Mouse (Mus musculus): ENCODE results near the gene Prkar2b. TPM values are rescaled to one million over a fixed set of nuclear protein-coding genes. Genes with fewer than 3 reads are reported as not detected.

Gene Prkar2b
- total RNA-seq, 4 experiments from 2014 or later = 69.7 to 77.9 (median 77.6) TPM

DNA sequence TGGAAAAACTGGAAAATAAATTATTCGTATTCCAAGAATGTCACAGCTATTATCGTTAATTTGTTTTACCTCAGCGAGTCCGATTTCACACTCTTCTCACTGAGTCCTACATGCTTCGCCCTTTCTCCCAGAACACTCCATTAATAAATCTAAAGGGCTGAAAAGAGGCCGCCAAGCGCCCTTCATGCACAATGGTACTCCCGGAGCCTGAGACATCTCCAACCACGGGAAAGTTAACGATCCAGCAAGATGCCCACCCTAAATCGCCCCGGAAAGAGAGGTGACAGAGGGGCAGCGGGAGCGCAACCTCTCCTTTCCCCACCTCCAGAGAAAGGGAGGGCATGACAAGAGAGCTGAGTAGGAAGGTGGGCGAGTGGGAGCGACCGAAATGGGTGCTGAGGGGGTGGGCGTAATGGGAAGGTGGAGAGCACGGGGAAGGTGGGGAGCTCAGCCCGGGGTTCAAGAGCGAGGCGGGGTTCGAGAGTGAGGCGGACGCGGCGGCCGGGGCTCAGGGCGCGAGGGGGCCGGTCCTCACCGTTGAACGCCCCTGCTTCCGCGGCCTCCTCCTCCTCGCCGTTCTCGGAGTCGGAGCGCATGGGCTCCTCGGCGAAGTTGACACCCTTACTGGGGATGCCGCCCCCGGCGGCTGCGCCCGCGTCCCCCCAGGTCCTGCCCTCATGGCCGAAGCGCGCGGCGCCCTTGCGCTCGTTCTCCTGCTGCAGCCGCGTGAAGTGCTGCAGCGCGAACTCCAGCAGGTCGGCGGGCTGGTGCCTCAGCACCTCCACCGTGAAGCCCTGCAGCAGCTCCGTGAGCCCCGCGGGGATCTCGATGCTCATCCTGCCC is 628 bp downstream of the Prkar2b start:
- peak; percentile 36 to 48 for DNase-seq (ENCODE audit: low spot score in 2 of 2)

- DNase-seq (ENCODE audit: low spot score in 2 of 2) = peak in 1 of 2 experiments; percentile 23
Observed at GRCm38 (mm10) chr12:32059707-32060106, 1.4 kb downstream of the Prkar2b start.

- DNase-seq (ENCODE audit: low spot score in 2 of 2) = no peak
Observed at GRCm38 (mm10) chr12:32059135-32059534, 2.0 kb downstream of the Prkar2b start.

GRCm38 (mm10) chr12:32057461-32058199 is 3.5 kb downstream of the Prkar2b start:
- no peak for DNase-seq (ENCODE audit: low spot score in 2 of 2)

DNA sequence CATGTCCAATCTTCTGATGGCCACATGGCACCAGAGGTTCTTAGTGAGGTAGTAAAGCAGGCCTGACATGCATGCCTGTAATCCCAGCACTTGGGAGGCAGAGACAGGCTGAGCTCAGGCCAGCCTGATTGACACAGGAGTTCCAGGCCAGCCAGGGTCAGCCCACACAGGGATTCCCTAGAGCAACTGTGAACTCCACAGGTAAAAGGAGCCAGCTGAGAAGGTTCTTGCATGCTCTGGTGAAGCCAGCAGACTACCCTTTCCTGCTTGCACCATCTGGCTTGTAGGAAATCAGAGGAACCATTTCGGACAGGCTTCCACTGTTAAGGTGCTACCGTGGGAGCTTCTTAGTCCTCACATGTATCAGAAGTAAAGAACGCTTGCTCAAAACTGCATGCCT is 5.3 kb downstream of the Prkar2b start:
- no peak for DNase-seq (ENCODE audit: low spot score in 2 of 2)

DNA sequence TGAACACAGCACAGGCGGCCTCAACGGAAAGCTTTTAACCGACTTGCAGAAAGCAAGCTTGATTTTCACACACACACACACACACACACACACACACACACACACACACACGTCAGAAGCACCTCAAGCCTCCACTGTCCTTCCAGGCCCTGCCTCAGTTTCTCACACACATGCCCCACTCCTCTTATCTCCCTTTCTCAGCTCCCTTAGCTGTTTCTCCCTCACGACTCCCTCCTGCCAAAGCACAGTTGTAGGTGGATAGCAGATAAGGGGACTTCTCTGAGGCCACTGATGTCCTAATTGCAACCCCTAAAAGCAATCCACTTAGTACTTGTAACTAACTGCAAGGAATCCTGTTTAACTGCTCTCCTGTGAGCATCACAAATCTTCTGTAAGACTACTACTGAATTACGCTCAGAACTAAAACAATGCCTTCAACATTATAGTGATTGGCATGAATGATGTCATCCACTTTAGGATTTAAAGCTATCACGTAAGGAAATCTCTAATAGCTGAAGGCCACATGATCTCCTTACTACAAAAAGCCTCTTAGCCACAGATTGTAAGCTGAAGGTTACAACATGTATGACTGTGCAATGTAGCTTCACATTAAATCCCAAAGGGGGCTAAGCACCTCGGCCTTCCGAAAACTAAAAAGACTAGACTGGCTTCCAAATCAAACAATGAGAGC is 6.5 kb downstream of the Prkar2b start:
- no peak for DNase-seq (ENCODE audit: low spot score in 2 of 2)

DNA sequence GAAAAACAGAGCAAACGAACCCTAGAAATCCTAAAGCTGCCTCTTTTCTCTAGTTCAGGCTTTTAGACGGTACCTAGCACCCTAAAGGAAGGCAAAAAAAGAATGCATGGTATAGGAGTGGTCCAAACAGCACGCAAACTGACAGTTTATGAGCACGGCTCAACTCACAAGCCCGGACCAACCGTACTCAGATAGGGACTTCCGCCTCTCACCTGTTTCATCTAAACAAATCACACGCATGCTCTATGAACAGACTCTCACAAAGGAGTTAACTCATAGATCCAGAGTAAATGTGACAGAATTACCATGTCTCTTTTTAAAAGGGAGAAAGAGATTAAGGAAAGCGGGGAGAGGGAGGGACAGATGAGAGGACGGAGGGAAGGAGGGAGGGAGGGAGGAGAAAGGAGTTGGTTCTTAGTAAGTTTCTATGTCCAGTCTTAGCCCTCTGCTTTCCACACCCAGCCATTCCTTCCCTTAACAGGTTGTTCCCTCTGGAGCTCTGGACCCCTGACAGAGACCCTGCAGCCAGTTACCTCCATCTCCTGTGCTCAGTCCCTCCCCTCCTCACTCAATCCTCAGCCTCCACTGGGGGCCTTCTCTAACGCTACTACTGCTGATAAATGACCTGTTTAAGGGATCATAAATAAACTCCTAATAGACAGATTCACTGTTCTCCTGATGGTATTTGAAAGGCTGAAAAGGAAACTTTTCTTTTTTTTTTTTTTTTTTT is 7.3 kb downstream of the Prkar2b start:
- DNase-seq (ENCODE audit: low spot score in 2 of 2) = no peak

DNA sequence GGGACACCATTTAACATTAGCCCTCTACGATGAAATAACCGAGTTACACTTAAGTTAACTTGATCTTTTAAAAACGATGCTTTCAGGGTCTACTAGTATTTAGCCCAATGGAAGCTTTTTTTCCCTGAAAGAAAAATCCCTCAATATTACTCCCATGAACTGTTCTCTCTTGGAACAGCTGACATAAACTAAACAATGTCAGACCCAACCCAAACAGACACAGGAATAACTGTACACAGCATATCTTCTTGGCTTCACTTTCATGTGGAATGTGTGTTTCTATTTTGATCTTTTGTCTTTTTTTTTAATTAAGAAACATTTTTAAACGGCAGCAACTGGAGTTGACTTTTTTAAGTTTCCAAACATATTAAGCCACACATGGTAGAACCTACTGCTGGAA is 8.2 kb downstream of the Prkar2b start:
- DNase-seq (ENCODE audit: low spot score in 2 of 2) = no peak

DNA sequence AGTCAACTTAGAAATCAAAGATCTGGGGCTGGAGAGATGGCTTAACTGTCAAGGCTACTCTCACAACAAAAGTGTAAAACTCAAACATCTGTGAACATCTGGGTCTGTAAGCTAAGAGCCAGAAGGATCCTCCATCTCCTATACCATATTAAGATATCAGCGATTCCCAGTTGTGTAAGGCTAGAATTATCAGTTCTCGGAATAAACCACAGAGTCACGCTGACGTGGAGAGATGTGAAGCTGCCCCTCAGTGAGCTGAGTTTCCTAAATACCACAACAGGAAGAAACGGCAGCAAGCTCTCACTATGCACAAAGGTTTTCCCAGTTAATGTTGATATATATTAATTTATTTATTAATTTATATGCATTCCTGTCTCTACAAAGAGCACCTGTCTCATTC is 10.9 kb downstream of the Prkar2b start:
- DNase-seq (ENCODE audit: low spot score in 2 of 2) = no peak

GRCm38 (mm10) chr12:32045566-32046330 is 15.3 kb downstream of the Prkar2b start:
- no peak for DNase-seq (ENCODE audit: low spot score in 2 of 2)

GRCm38 (mm10) chr12:32044487-32045134 is 16.5 kb downstream of the Prkar2b start:
- DNase-seq (ENCODE audit: low spot score in 2 of 2) = no peak

GRCm38 (mm10) chr12:32033536-32033935 is 27.6 kb downstream of the Prkar2b start:
- DNase-seq (ENCODE audit: low spot score in 2 of 2) = no peak

GRCm38 (mm10) chr12:32032917-32033316 is 28.2 kb downstream of the Prkar2b start:
- DNase-seq (ENCODE audit: low spot score in 2 of 2) = no peak

GRCm38 (mm10) chr12:32018376-32018750 is 42.7 kb downstream of the Prkar2b start:
- DNase-seq (ENCODE audit: low spot score in 2 of 2) = no peak

DNA sequence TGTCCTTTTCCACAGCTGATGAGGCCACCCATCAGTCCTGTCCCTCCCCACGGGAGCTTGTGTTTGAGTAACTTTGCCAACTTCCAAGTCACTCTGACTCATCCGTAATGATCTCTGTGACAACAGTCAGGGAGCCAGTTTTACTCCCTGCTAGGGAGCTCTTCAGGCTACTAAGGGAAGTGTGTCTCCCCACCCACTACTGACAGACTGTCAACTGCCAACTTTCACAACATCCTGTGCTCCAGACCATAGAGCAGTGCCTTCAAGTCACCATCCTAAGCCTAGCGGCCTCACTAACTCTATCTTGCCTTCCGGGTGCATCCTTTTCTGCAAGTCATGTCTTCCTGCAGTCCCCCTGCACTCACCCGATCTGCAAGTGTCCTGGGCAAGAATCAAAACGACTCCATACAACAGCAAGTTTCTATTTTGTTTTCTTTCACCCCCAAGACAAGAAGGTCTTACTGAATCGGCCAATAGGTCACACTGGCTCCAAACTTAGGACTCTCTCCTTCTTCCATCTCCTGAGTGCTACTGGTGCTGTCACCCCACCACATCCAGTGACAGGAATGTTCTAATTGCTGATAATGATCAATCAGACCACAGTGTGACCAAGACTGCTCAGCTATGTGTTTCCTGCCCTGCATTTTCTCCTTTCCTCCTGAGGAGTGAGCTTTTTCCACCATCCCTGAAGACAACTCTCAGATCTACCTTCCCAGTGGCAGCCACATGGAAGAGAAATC is 43.3 kb downstream of the Prkar2b start:
- no peak for DNase-seq (ENCODE audit: low spot score in 2 of 2)

GRCm38 (mm10) chr12:32016472-32016871 is 44.6 kb downstream of the Prkar2b start:
- DNase-seq (ENCODE audit: low spot score in 2 of 2) = no peak

- peak in 1 of 2 experiments; percentile 54 for DNase-seq (ENCODE audit: low spot score in 2 of 2)
Observed at GRCm38 (mm10) chr12:32015268-32015769, 45.8 kb downstream of the Prkar2b start.

DNA sequence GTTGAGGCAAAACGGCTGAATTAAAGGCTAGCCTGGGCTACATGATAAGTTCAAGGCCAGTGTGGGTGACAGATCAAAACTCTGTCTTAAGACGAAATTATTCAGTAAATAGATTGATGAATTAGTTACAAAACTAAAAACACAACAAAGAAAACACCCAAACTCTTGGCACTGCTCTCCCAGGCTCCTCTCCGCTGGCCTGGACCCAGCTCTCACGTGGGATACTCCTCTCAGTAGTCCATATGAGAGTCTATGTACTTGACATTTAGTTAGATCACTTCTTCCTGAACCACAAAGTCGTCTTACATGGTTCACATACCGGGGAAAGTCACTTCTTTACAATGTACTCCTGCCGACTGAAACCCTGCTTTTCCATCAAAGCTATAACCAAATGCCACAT is 46.3 kb downstream of the Prkar2b start:
- DNase-seq (ENCODE audit: low spot score in 2 of 2) = no peak

GRCm38 (mm10) chr12:32012169-32012568 is 48.9 kb downstream of the Prkar2b start:
- DNase-seq (ENCODE audit: low spot score in 2 of 2) = no peak
